Comparison of ENCODE assay signal across 7 mouse cellular contexts in the genomic region with DNA sequence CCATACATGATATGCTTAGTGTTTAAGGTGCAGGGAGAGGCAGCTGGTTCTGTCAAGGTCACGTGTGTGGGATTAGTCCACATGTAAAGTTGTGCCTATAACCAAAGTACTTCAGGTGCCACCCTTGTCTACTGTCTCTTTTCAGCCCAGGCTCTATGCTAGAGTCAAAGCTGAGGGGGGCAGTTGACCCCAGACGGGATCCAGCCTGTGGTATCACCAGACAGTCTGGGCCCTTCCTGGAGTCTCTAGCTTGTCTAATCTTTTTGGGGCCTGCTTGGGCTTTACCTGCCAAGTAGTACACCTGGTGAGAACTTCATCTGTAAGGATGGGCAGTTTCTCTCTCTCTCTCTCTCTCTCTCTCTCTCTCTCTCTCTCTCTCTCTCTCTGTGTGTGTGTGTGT. TPM values are rescaled to one million over a fixed set of nuclear protein-coding genes. Genes with fewer than 3 reads are reported as not detected.
DNase-seq lines count a peak whose midpoint lies in the region; ATAC-seq lines count a peak whose summit lies in the region.

No protein-coding gene starts in this region.

- peaks cover 19% of the 10 kb centered on the region; the same call in 1 of the 2 replicates for H3K36me3 ChIP-seq in lung, embryonic 15.5 days
- peaks cover 27% of the 10 kb centered on the region for H3K36me3 ChIP-seq in forebrain, embryonic 14.5 days (ENCODE audit: control insufficient read depth, insufficient read depth, low read length)
- peaks cover 31% of the 10 kb centered on the region for H3K36me3 ChIP-seq in limb, embryonic 12.5 days
- 0 out of 2 replicates have a peak, but pooled peaks cover 5% of the 10 kb centered on the region for H3K36me3 ChIP-seq in stomach, embryonic 15.5 days

- no peak overlapping the region for H3K27ac ChIP-seq in lung, embryonic 15.5 days
- H3K27ac ChIP-seq in forebrain, embryonic 14.5 days (ENCODE audit: low read depth, low read length): no peak overlapping the region
- H3K27ac ChIP-seq in limb, embryonic 12.5 days: no peak overlapping the region
- peak overlapping the region; percentile 89 for H3K27ac ChIP-seq in stomach, embryonic 15.5 days

- H3K4me3 ChIP-seq in lung, embryonic 15.5 days: peak overlapping the region; percentile 96; the same call in 1 of the 2 replicates
- H3K4me3 ChIP-seq in forebrain, embryonic 14.5 days (ENCODE audit: low read depth, low read length): peak overlapping the region; percentile 99; the same call in 1 of the 2 replicates
- peak overlapping the region; percentile 97 for H3K4me3 ChIP-seq in limb, embryonic 12.5 days (replicated peaks)
- H3K4me3 ChIP-seq in stomach, embryonic 15.5 days (replicated peaks): peak overlapping the region; percentile 84; the same call in 1 of the 2 replicates

- no peak for DNase-seq in lung, postnatal 36 days
- no peak for DNase-seq in forebrain, embryonic 14.5 days (ENCODE audit: low spot score)
- no peak for DNase-seq in layer of hippocampus, adult 8-10 months (ENCODE audit: low spot score in 2 of 2)
- no peak for DNase-seq in layer of hippocampus, adult 11-12 months (ENCODE audit: low spot score)

- WGBS in lung, embryonic 15.5 days: 58% methylated on average over 2 of the region's 2 CpGs
- 56% methylated on average over 2 of the region's 2 CpGs for WGBS in forebrain, embryonic 14.5 days
- WGBS in limb, embryonic 12.5 days: 67% methylated on average over 2 of the region's 2 CpGs
- WGBS in stomach, embryonic 15.5 days: 59% methylated on average over 2 of the region's 2 CpGs

- H3K4me1 ChIP-seq in lung, embryonic 15.5 days: peaks cover 25% of the 10 kb centered on the region
- peaks cover 17% of the 10 kb centered on the region for H3K4me1 ChIP-seq in forebrain, embryonic 14.5 days (ENCODE audit: control insufficient read depth, insufficient read depth, low read length)
- H3K4me1 ChIP-seq in limb, embryonic 12.5 days (replicated peaks): peaks cover 36% of the 10 kb centered on the region
- H3K4me1 ChIP-seq in stomach, embryonic 15.5 days: peaks cover 21% of the 10 kb centered on the region

- peak overlapping the region; percentile 86; the same call in 1 of the 2 replicates for H3K4me2 ChIP-seq in lung, embryonic 15.5 days
- H3K4me2 ChIP-seq in forebrain, embryonic 14.5 days (ENCODE audit: low read length): peak overlapping the region; percentile 96; the same call in 1 of the 2 replicates
- H3K4me2 ChIP-seq in limb, embryonic 12.5 days: peak overlapping the region; percentile 98
- peak overlapping the region; percentile 91 for H3K4me2 ChIP-seq in stomach, embryonic 15.5 days

- no peak overlapping the region for H3K9ac ChIP-seq in lung, embryonic 15.5 days
- peak overlapping the region; percentile 100; the same call in 1 of the 2 replicates for H3K9ac ChIP-seq in forebrain, embryonic 14.5 days (ENCODE audit: low read length)
- no peak overlapping the region; the same call in 1 of the 2 replicates for H3K9ac ChIP-seq in limb, embryonic 12.5 days (replicated peaks)
- H3K9ac ChIP-seq in stomach, embryonic 15.5 days: no peak overlapping the region

- no peaks in the 10 kb centered on the region for H3K27me3 ChIP-seq in lung, embryonic 15.5 days
- no peaks in the 10 kb centered on the region for H3K27me3 ChIP-seq in forebrain, embryonic 14.5 days (replicated peaks; ENCODE audit: control insufficient read depth, insufficient read depth, low read length)
- H3K27me3 ChIP-seq in limb, embryonic 12.5 days: no peaks in the 10 kb centered on the region
- no peaks in the 10 kb centered on the region for H3K27me3 ChIP-seq in stomach, embryonic 15.5 days (replicated peaks)

- ATAC-seq in lung, embryonic 15.5 days (ENCODE audit: borderline replicate concordance, extremely low read depth, low FRiP score, low TSS enrichment): no peak
- no peak for ATAC-seq in forebrain, embryonic 14.5 days
- no peak for ATAC-seq in limb, embryonic 12.5 days (ENCODE audit: insufficient number of reproducible peaks, insufficient read depth, low FRiP score, low TSS enrichment, low read depth)
- ATAC-seq in stomach, embryonic 15.5 days (ENCODE audit: insufficient read depth, low FRiP score, low read depth): no peak

- no peaks in the 10 kb centered on the region for H3K9me3 ChIP-seq in lung, embryonic 15.5 days
- no peaks in the 10 kb centered on the region for H3K9me3 ChIP-seq in forebrain, embryonic 14.5 days (replicated peaks; ENCODE audit: control insufficient read depth, low read length)
- no peaks in the 10 kb centered on the region for H3K9me3 ChIP-seq in limb, embryonic 12.5 days
- H3K9me3 ChIP-seq in stomach, embryonic 15.5 days: no peaks in the 10 kb centered on the region

RNA-seq across cellular contexts. Expression of gene Vamp2, which starts 0.7 kb away (rescaled TPM):
- polyA plus RNA-seq in lung, embryonic 15.5 days (2015; fragmentation: Nextera tagmentation; extraction: Ambion mirVana): 61.6 and 66.6 TPM in 2 replicates
- 124 and 188 TPM in 2 replicates for polyA plus RNA-seq in forebrain, embryonic 14.5 days (2014; fragmentation: Nextera tagmentation; extraction: Ambion mirVana)
- polyA plus RNA-seq in limb, embryonic 12.5 days (2016; fragmentation: Nextera tagmentation; extraction: Ambion mirVana): 68.0 and 79.5 TPM in 2 replicates
- 68.5 and 84.6 TPM in 2 replicates for polyA plus RNA-seq in stomach, embryonic 15.5 days (2015; fragmentation: Nextera tagmentation; extraction: Ambion mirVana)
- 100 to 1,000 TPM; 926 to 962 (median 934) TPM for total RNA-seq in layer of hippocampus, adult 8-10 months (2022)

RNA-seq across cellular contexts. Expression of gene Per1, which starts 7.4 kb away (rescaled TPM):
- 21.7 and 24.0 TPM in 2 replicates for polyA plus RNA-seq in lung, embryonic 15.5 days (2015; fragmentation: Nextera tagmentation; extraction: Ambion mirVana)
- 6.8 and 11.6 TPM in 2 replicates for polyA plus RNA-seq in forebrain, embryonic 14.5 days (2014; fragmentation: Nextera tagmentation; extraction: Ambion mirVana)
- polyA plus RNA-seq in limb, embryonic 12.5 days (2016; fragmentation: Nextera tagmentation; extraction: Ambion mirVana): 7.2 and 10.4 TPM in 2 replicates
- polyA plus RNA-seq in stomach, embryonic 15.5 days (2015; fragmentation: Nextera tagmentation; extraction: Ambion mirVana): 15.4 and 20.3 TPM in 2 replicates
- total RNA-seq in layer of hippocampus, adult 8-10 months (2022): 100 to 1,000 TPM in 2 of 4 experiments, 10 to 100 TPM in 2; 91.2 to 107 (median 97.7) TPM

RNA-seq across cellular contexts. Expression of gene Tmem107, which starts 17.0 kb away (rescaled TPM):
- polyA plus RNA-seq in lung, embryonic 15.5 days (2015; fragmentation: Nextera tagmentation; extraction: Ambion mirVana): 69.3 and 71.1 TPM in 2 replicates
- 45.2 and 49.6 TPM in 2 replicates for polyA plus RNA-seq in forebrain, embryonic 14.5 days (2014; fragmentation: Nextera tagmentation; extraction: Ambion mirVana)
- 39.5 and 41.0 TPM in 2 replicates for polyA plus RNA-seq in limb, embryonic 12.5 days (2016; fragmentation: Nextera tagmentation; extraction: Ambion mirVana)
- polyA plus RNA-seq in stomach, embryonic 15.5 days (2015; fragmentation: Nextera tagmentation; extraction: Ambion mirVana): 49.6 and 55.0 TPM in 2 replicates
- total RNA-seq in layer of hippocampus, adult 8-10 months (2022): 10 to 100 TPM; 14.8 to 21.0 (median 19.0) TPM

RNA-seq across cellular contexts. Expression of gene Borcs6, which starts 28.1 kb away (rescaled TPM):
- 9.1 and 10.3 TPM in 2 replicates for polyA plus RNA-seq in lung, embryonic 15.5 days (2015; fragmentation: Nextera tagmentation; extraction: Ambion mirVana)
- 10.7 and 13.9 TPM in 2 replicates for polyA plus RNA-seq in forebrain, embryonic 14.5 days (2014; fragmentation: Nextera tagmentation; extraction: Ambion mirVana)
- 9.2 and 10.0 TPM in 2 replicates for polyA plus RNA-seq in limb, embryonic 12.5 days (2016; fragmentation: Nextera tagmentation; extraction: Ambion mirVana)
- 10.3 and 10.7 TPM in 2 replicates for polyA plus RNA-seq in stomach, embryonic 15.5 days (2015; fragmentation: Nextera tagmentation; extraction: Ambion mirVana)
- total RNA-seq in layer of hippocampus, adult 8-10 months (2022): 10 to 100 TPM; 30.8 to 33.3 (median 31.5) TPM

RNA-seq across cellular contexts. Expression of gene Hes7, which starts 32.6 kb away (rescaled TPM):
- 0.52 and 0.60 TPM in 2 replicates for polyA plus RNA-seq in lung, embryonic 15.5 days (2015; fragmentation: Nextera tagmentation; extraction: Ambion mirVana)
- 0.23 and 0.24 TPM in 2 replicates for polyA plus RNA-seq in forebrain, embryonic 14.5 days (2014; fragmentation: Nextera tagmentation; extraction: Ambion mirVana)
- 0.56 and 0.74 TPM in 2 replicates for polyA plus RNA-seq in limb, embryonic 12.5 days (2016; fragmentation: Nextera tagmentation; extraction: Ambion mirVana)
- 0.76 and 1.0 TPM in 2 replicates for polyA plus RNA-seq in stomach, embryonic 15.5 days (2015; fragmentation: Nextera tagmentation; extraction: Ambion mirVana)
- 1 to 10 TPM in 3 of 4 experiments, under 1 TPM in 1; 0.97 to 1.8 (median 1.2) TPM for total RNA-seq in layer of hippocampus, adult 8-10 months (2022)
